Mouse (Mus musculus) stomach, embryonic 15.5 days (tissue): ENCODE data around the gene Sobp. TPM values are rescaled to one million over a fixed set of nuclear protein-coding genes. Genes with fewer than 3 reads are reported as not detected.

ENCODE experiments used
- ATAC-seq: fragments of 200-750 bp; cut with Nextera tagmentation; 2 replicates; pipeline ENCODE4 v1.8.0; 2017; ENCODE audit warnings: low read depth, moderate number of reproducible peaks, moderate TSS enrichment; ENCODE audit not compliant: insufficient read depth, low FRiP score
- H3K27ac ChIP-seq: fragments of 300-500 bp; sonication (generic); 2 replicates; pipeline ENCODE4 v1.5.1; 2015; ENCODE audit warnings: mild to moderate bottlenecking, inconsistent platforms
- H3K27me3 ChIP-seq: fragments of 300-500 bp; sonication (generic); replicated peaks from 2 replicates; pipeline ENCODE4 v1.6.1; 2015; ENCODE audit warnings: inconsistent platforms
- H3K36me3 ChIP-seq: fragments of 300-500 bp; sonication (generic); 2 replicates; pipeline ENCODE4 v1.6.1; 2015; ENCODE audit warnings: inconsistent platforms
- H3K4me1 ChIP-seq: fragments of 300-500 bp; sonication (generic); 2 replicates; pipeline ENCODE4 v1.6.1; 2015; ENCODE audit warnings: inconsistent platforms
- H3K4me2 ChIP-seq: fragments of 300-500 bp; sonication (generic); 2 replicates; pipeline ENCODE4 v1.6.1; 2015; ENCODE audit warnings: mild to moderate bottlenecking, inconsistent platforms
- H3K4me3 ChIP-seq: fragments of 300-500 bp; sonication (generic); replicated peaks from 2 replicates; pipeline ENCODE4 v1.5.1; 2015; ENCODE audit warnings: inconsistent platforms
- H3K9ac ChIP-seq: fragments of 300-500 bp; sonication (generic); 2 replicates; pipeline ENCODE4 v1.6.1; 2015; ENCODE audit warnings: inconsistent platforms
- H3K9me3 ChIP-seq: fragments of 300-500 bp; sonication (generic); 2 replicates; pipeline ENCODE4 v1.6.1; 2016; ENCODE audit warnings: inconsistent platforms
- WGBS: fragments of 180-500 bp; shearing (Covaris S2); methylation state at CpG from one replicate; pipeline ENCODE4 v1.1.7; 2015; 5-methylcytosine and 5-hydroxymethylcytosine counted together
- polyA plus RNA-seq: library from polyadenylated mRNA; unstranded; fragments of >200 nt; fragmentation: Nextera tagmentation; extraction: Ambion mirVana; gene quantifications from 2 replicates; pipeline ENCODE4 v1.2.1, GENCODE M21; 2015

The Sobp gene
- polyA plus RNA-seq, 1 experiment from 2014 or later: 1.4 TPM

GRCm38 (mm10) chr10:43081316-43081715, 93.0 kb downstream of the Sobp start:
- Histone ChIP-seq H3K4me1 (no peaks in the 10 kb centered on the region), H3K9ac (no peak overlapping the region), H3K36me3 (no peaks in the 10 kb centered on the region), H3K4me2 (no peak overlapping the region), H3K27ac (no peak overlapping the region), H3K4me3 (no peak overlapping the region), H3K27me3 (no peaks in the 10 kb centered on the region), H3K9me3 (no peaks in the 10 kb centered on the region)
- WGBS: 56% methylated on average over 3 of the region's 3 CpGs
- no peak for ATAC-seq

GRCm38 (mm10) chr10:43075535-43076152, 98.7 kb downstream of the Sobp start:
- Histone ChIP-seq H3K27me3 (no peaks in the 10 kb centered on the region), H3K4me3 (no peak overlapping the region), H3K36me3 (no peaks in the 10 kb centered on the region), H3K9ac (no peak overlapping the region), H3K27ac (no peak overlapping the region), H3K9me3 (no peaks in the 10 kb centered on the region), H3K4me1 (no peaks in the 10 kb centered on the region; the same call in 1 of the 2 replicates), H3K4me2 (no peak overlapping the region)
- 65% methylated on average over 13 of the region's 13 CpGs for WGBS
- ATAC-seq: no peak

- Histone ChIP-seq H3K4me1 (no peaks in the 10 kb centered on the region; the same call in 1 of the 2 replicates), H3K27me3 (no peaks in the 10 kb centered on the region), H3K9me3 (no peaks in the 10 kb centered on the region), H3K9ac (no peak overlapping the region), H3K4me3 (no peak overlapping the region), H3K27ac (no peak overlapping the region), H3K4me2 (no peak overlapping the region), H3K36me3 (no peaks in the 10 kb centered on the region)
- WGBS: 55% methylated on average over 8 of the region's 8 CpGs
- ATAC-seq: no peak
Observed at GRCm38 (mm10) chr10:43073281-43073680, 101.0 kb downstream of the Sobp start.

- Histone ChIP-seq H3K27me3 (no peaks in the 10 kb centered on the region), H3K9ac (no peak overlapping the region), H3K4me2 (no peak overlapping the region), H3K36me3 (no peaks in the 10 kb centered on the region), H3K4me3 (no peak overlapping the region), H3K27ac (no peak overlapping the region), H3K9me3 (no peaks in the 10 kb centered on the region), H3K4me1 (no peaks in the 10 kb centered on the region; the same call in 1 of the 2 replicates)
- 83% methylated on average over 6 of the region's 6 CpGs for WGBS
- ATAC-seq: no peak
Observed at GRCm38 (mm10) chr10:43070893-43071292, 103.4 kb downstream of the Sobp start.

GRCm38 (mm10) chr10:43065331-43065730, 109.0 kb downstream of the Sobp start:
- no peak for ATAC-seq
- Histone ChIP-seq H3K4me1 (no peaks in the 10 kb centered on the region), H3K36me3 (no peaks in the 10 kb centered on the region), H3K4me2 (no peak overlapping the region), H3K27ac (no peak overlapping the region), H3K9ac (no peak overlapping the region), H3K27me3 (no peaks in the 10 kb centered on the region), H3K4me3 (no peak overlapping the region), H3K9me3 (no peaks in the 10 kb centered on the region)
- 79% methylated on average over 7 of the region's 7 CpGs for whole genome bisulfite sequencing

GRCm38 (mm10) chr10:43061519-43062105, 112.7 kb downstream of the Sobp start:
- no peak for ATAC-seq
- Histone ChIP-seq H3K4me2 (no peak overlapping the region), H3K4me3 (no peak overlapping the region), H3K4me1 (no peaks in the 10 kb centered on the region), H3K27me3 (no peaks in the 10 kb centered on the region), H3K36me3 (no peaks in the 10 kb centered on the region), H3K9ac (no peak overlapping the region), H3K9me3 (no peaks in the 10 kb centered on the region), H3K27ac (no peak overlapping the region)
- WGBS: 89% methylated on average over 11 of the region's 11 CpGs

GRCm38 (mm10) chr10:43055405-43055804, 118.9 kb downstream of the Sobp start:
- no peaks in the 10 kb centered on the region for H3K4me1 ChIP-seq
- H3K4me3 ChIP-seq: no peak overlapping the region
- H3K9ac ChIP-seq: no peak overlapping the region
- 92% methylated on average over 2 of the region's 2 CpGs for WGBS
- no peak for ATAC-seq
- H3K9me3 ChIP-seq: no peaks in the 10 kb centered on the region
- no peaks in the 10 kb centered on the region for H3K36me3 ChIP-seq
- H3K27ac ChIP-seq: no peak overlapping the region
- H3K4me2 ChIP-seq: no peak overlapping the region
- no peaks in the 10 kb centered on the region for H3K27me3 ChIP-seq

GRCm38 (mm10) chr10:43054776-43055175, 119.6 kb downstream of the Sobp start:
- no peaks in the 10 kb centered on the region for H3K27me3 ChIP-seq
- no peak overlapping the region for H3K4me2 ChIP-seq
- H3K36me3 ChIP-seq: no peaks in the 10 kb centered on the region
- no peaks in the 10 kb centered on the region for H3K4me1 ChIP-seq
- H3K4me3 ChIP-seq: no peak overlapping the region
- 81% methylated on average over 8 of the region's 8 CpGs for WGBS
- H3K27ac ChIP-seq: no peak overlapping the region
- H3K9ac ChIP-seq: no peak overlapping the region
- no peaks in the 10 kb centered on the region for H3K9me3 ChIP-seq
- no peak for ATAC-seq

- no peak overlapping the region for H3K27ac ChIP-seq
- H3K4me1 ChIP-seq: no peaks in the 10 kb centered on the region
- WGBS: 62% methylated on average over 10 of the region's 10 CpGs
- no peaks in the 10 kb centered on the region for H3K9me3 ChIP-seq
- H3K36me3 ChIP-seq: no peaks in the 10 kb centered on the region
- ATAC-seq: no peak
- H3K4me2 ChIP-seq: no peak overlapping the region
- no peaks in the 10 kb centered on the region for H3K27me3 ChIP-seq
- no peak overlapping the region for H3K9ac ChIP-seq
- H3K4me3 ChIP-seq: no peak overlapping the region
Observed at GRCm38 (mm10) chr10:43053861-43054560, 120.3 kb downstream of the Sobp start.

- no peak overlapping the region for H3K27ac ChIP-seq
- no peaks in the 10 kb centered on the region for H3K4me1 ChIP-seq
- H3K9me3 ChIP-seq: no peaks in the 10 kb centered on the region
- H3K36me3 ChIP-seq: no peaks in the 10 kb centered on the region
- 47% methylated on average over 5 of the region's 5 CpGs for WGBS
- no peaks in the 10 kb centered on the region for H3K27me3 ChIP-seq
- H3K4me3 ChIP-seq: no peak overlapping the region
- no peak for ATAC-seq
- H3K9ac ChIP-seq: no peak overlapping the region
- H3K4me2 ChIP-seq: no peak overlapping the region
Observed at GRCm38 (mm10) chr10:43052462-43052861, 121.9 kb downstream of the Sobp start.

- Histone ChIP-seq H3K9ac (no peak overlapping the region), H3K27ac (no peak overlapping the region), H3K9me3 (no peaks in the 10 kb centered on the region), H3K27me3 (no peaks in the 10 kb centered on the region), H3K4me2 (no peak overlapping the region), H3K4me3 (no peak overlapping the region), H3K36me3 (no peaks in the 10 kb centered on the region), H3K4me1 (peaks cover 10% of the 10 kb centered on the region; the same call in 1 of the 2 replicates)
- WGBS: 60% methylated on average over 6 of the region's 6 CpGs
- no peak for ATAC-seq
Observed at GRCm38 (mm10) chr10:43047804-43048348, 126.5 kb downstream of the Sobp start.
